Mouse (Mus musculus): ENCODE data around the gene Gsc2. TPM values are rescaled to one million over a fixed set of nuclear protein-coding genes. Genes with fewer than 3 reads are reported as not detected.

Gene Gsc2
- total and polyA plus RNA-seq, 2 experiments from 2014 or later: 0.31 TPM; not detected in 1

DNA sequence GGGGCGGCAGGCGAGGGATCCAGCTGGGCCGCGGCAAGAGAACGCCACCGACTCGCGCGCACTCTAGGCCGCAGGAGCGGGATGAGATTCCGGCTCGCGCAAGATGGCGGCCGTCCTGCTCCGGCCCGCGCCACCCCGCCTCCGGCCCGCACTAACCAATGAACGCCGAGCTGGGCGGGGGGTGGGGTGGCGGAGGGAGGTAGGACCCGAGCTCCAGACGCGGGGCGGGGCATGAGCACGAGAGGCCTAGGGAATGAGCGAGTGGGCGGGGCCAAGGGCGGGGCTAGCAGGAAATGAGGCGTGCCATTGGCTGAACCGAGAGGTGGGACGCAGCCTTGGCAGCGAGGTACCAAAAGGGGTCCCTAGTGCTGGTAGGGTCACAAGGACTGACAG lies 23.3 kb downstream of the Gsc2 start, which contains the start of gene Gm20518:
Gm20518 (minus strand) TSS at position 105 of the 393 bp plus-strand sequence.
- TF ChIP-seq CTCF (IDR thresholded peaks at IDR 0.05): peak; percentile 43
- H3K9me3 ChIP-seq (ENCODE audit: low read length): no peaks in the 10 kb centered on the region
- under 1% methylated on average over 37 of the region's 38 CpGs for WGBS
- H3K9ac ChIP-seq (replicated peaks; ENCODE audit: low read length, poor library complexity, severe bottlenecking): peak within 1 kb of the TSS; percentile 99
- peak; percentile 99 for DNase-seq (ENCODE audit: low spot score)
- H3K4me1 ChIP-seq (ENCODE audit: insufficient read depth, low read length): peaks cover 10% of the 10 kb centered on the region; the same call in 1 of the 2 replicates
- H3K4me2 ChIP-seq (ENCODE audit: low read depth, low read length, poor library complexity, severe bottlenecking): peak within 1 kb of the TSS; percentile 84
- peak within 1 kb of the TSS; percentile 98 for H3K27ac ChIP-seq (ENCODE audit: low read depth, low read length)
- H3K4me3 ChIP-seq (ENCODE audit: low read depth, low read length): peak within 1 kb of the TSS; percentile 99
- H3K36me3 ChIP-seq (ENCODE audit: insufficient read depth, low read length): no peaks in the 10 kb centered on the region
- H3K27me3 ChIP-seq (ENCODE audit: insufficient read depth, low read length): no peaks in the 10 kb centered on the region
- ATAC-seq (ENCODE audit: low FRiP score): peak; percentile 98

DNA sequence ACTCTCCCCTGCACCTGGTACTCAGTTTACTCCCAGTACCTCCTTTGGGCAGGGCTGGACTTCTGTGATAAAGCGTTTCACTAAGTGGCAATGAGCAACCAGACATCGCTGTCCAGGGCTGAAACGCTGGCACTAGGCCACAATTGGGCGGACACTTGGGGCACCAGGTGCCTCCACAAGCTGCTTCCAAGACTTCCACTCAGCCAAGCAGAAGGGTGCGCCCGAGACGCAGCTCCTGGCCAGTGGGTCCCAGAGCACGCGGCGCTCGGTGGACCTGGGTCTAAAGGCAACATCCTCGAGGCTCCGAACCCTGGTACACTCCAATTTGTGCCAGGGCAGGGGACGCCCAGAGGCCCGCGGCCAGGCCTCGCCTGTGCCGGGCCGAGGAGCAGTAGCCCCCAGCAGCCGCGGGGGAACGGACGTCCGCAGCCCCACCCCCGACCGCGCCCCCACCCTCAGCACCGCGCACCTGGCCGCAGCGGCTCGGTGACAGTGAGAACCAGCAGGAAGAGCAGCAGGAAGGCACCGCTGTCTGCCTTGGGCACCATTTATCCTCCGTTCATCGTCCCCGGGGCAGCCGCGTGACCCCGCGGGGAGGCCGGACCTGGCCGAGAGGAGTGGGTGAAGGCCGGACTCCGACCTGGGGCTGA lies 23.8 kb downstream of the Gsc2 start:
- peak overlapping the region; percentile 99 for H3K4me3 ChIP-seq (ENCODE audit: low read depth, low read length)
- no peaks in the 10 kb centered on the region for H3K27me3 ChIP-seq (ENCODE audit: insufficient read depth, low read length)
- H3K9ac ChIP-seq (replicated peaks; ENCODE audit: low read length, poor library complexity, severe bottlenecking): peak overlapping the region; percentile 99
- WGBS: under 1% methylated on average over 43 of the region's 44 CpGs
- peak overlapping the region; percentile 98 for H3K27ac ChIP-seq (ENCODE audit: low read depth, low read length)
- no peaks in the 10 kb centered on the region for H3K9me3 ChIP-seq (ENCODE audit: low read length)
- TF ChIP-seq CTCF (IDR thresholded peaks at IDR 0.05): no peak
- H3K36me3 ChIP-seq (ENCODE audit: insufficient read depth, low read length): no peaks in the 10 kb centered on the region
- H3K4me2 ChIP-seq (ENCODE audit: low read depth, low read length, poor library complexity, severe bottlenecking): peak overlapping the region; percentile 84
- DNase-seq (ENCODE audit: low spot score): peak; percentile 86
- H3K4me1 ChIP-seq (ENCODE audit: insufficient read depth, low read length): peaks cover 10% of the 10 kb centered on the region; the same call in 1 of the 2 replicates
- peak; percentile 57 for ATAC-seq (ENCODE audit: low FRiP score)

DNA sequence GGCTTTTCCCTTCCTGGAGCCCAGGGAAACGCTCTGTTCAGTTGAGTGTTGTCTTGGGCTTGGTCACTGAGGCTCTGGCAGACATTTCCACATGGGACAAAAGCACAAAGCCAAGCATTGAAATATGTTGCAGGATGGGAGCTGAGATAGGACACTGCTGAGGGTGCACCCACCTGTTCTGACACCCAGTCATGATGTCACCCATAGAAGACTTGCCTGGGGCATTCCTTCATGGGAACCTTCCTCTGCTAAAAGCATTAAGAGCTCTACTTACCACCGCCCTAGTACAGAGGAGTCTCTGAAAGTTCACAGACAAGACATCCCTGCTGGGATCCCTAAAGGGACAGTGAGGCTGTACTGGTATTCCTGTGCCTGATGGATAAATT lies 24.5 kb downstream of the Gsc2 start:
- Histone ChIP-seq H3K36me3 (ENCODE audit: insufficient read depth, low read length) (no peaks in the 10 kb centered on the region), H3K9me3 (ENCODE audit: low read length) (no peaks in the 10 kb centered on the region), H3K4me2 (ENCODE audit: low read depth, low read length, poor library complexity, severe bottlenecking) (peak overlapping the region; percentile 84), H3K27ac (ENCODE audit: low read depth, low read length) (0 out of 2 replicates have a peak overlapping the region, but pooled peaks have one; percentile 98), H3K4me3 (ENCODE audit: low read depth, low read length) (peak overlapping the region; percentile 99), H3K27me3 (ENCODE audit: insufficient read depth, low read length) (no peaks in the 10 kb centered on the region), H3K9ac (replicated peaks; ENCODE audit: low read length, poor library complexity, severe bottlenecking) (peak overlapping the region; percentile 99), H3K4me1 (ENCODE audit: insufficient read depth, low read length) (peaks cover 10% of the 10 kb centered on the region; the same call in 1 of the 2 replicates)
- WGBS: 35% methylated on average over 2 of the region's 2 CpGs
- TF ChIP-seq CTCF (IDR thresholded peaks at IDR 0.05): no peak
- no peak for DNase-seq (ENCODE audit: low spot score)
- ATAC-seq (ENCODE audit: low FRiP score): no peak

GRCm38 (mm10) chr16:17889689-17890341 lies 25.0 kb downstream of the Gsc2 start:
- TF ChIP-seq CTCF (IDR thresholded peaks at IDR 0.05): no peak
- WGBS: 79% methylated on average over 6 of the region's 6 CpGs
- H3K9ac ChIP-seq (replicated peaks; ENCODE audit: low read length, poor library complexity, severe bottlenecking): peak overlapping the region; percentile 99
- DNase-seq (ENCODE audit: low spot score) (no peak), ATAC-seq (ENCODE audit: low FRiP score) (no peak)
- H3K4me2 ChIP-seq (ENCODE audit: low read depth, low read length, poor library complexity, severe bottlenecking): peak overlapping the region; percentile 84
- H3K36me3 ChIP-seq (ENCODE audit: insufficient read depth, low read length): no peaks in the 10 kb centered on the region
- no peaks in the 10 kb centered on the region for H3K9me3 ChIP-seq (ENCODE audit: low read length)
- peaks cover 14% of the 10 kb centered on the region; the same call in 1 of the 2 replicates for H3K4me1 ChIP-seq (ENCODE audit: insufficient read depth, low read length)
- no peaks in the 10 kb centered on the region for H3K27me3 ChIP-seq (ENCODE audit: insufficient read depth, low read length)
- H3K4me3 ChIP-seq (ENCODE audit: low read depth, low read length): peak overlapping the region; percentile 99
- H3K27ac ChIP-seq (ENCODE audit: low read depth, low read length): no peak overlapping the region

DNA sequence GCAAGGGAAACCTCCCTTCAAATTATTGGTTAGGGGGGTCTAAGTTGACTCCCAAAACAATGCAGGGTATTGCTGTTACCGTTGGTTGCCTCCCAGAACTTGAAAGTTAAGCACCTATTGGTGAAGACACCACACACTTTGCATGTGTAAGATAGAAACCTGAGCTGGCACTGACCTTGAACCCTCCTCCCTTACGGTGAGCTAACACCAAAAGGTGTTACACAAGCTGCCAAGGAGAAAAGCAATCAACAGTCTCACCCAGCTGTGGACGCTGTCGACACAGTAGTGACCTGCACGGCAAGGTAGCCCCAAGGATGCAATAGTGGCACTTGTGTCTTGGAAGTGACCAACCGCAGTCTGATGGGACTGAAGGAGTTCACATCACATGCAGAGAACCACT lies 30.7 kb downstream of the Gsc2 start:
- TF ChIP-seq CTCF (IDR thresholded peaks at IDR 0.05): no peak
- Histone ChIP-seq H3K27me3 (ENCODE audit: insufficient read depth, low read length) (no peaks in the 10 kb centered on the region), H3K4me2 (ENCODE audit: low read depth, low read length, poor library complexity, severe bottlenecking) (no peak overlapping the region), H3K36me3 (ENCODE audit: insufficient read depth, low read length) (0 out of 2 replicates have a peak, but pooled peaks cover 5% of the 10 kb centered on the region), H3K9ac (replicated peaks; ENCODE audit: low read length, poor library complexity, severe bottlenecking) (no peak overlapping the region), H3K4me1 (ENCODE audit: insufficient read depth, low read length) (peaks cover 4% of the 10 kb centered on the region; the same call in 1 of the 2 replicates), H3K9me3 (ENCODE audit: low read length) (no peaks in the 10 kb centered on the region), H3K4me3 (ENCODE audit: low read depth, low read length) (no peak overlapping the region), H3K27ac (ENCODE audit: low read depth, low read length) (no peak overlapping the region)
- no peak for DNase-seq (ENCODE audit: low spot score)
- 91% methylated on average over 6 of the region's 6 CpGs for WGBS
- no peak for ATAC-seq (ENCODE audit: low FRiP score)

DNA sequence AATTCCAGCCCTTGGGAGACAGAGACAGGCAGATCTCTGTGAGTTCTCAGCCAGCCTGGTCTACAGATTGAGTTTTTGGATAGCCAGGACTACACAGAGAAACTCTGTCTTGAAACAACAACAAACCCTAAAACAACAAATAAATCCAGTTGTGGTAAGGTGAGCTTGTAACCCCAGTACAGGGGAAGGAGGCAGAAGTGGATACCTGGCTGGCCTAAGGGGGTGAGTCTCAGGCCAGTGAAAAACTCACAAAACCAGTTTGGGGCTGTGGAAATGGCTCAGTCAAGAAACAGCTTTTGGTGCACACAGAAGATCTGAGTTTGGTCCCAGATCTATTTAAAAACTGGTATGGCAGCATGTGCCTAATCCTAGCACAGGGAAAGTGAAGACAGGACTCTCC lies 32.7 kb downstream of the Gsc2 start:
- no peak overlapping the region for H3K9ac ChIP-seq (replicated peaks; ENCODE audit: low read length, poor library complexity, severe bottlenecking)
- no peaks in the 10 kb centered on the region for H3K27me3 ChIP-seq (ENCODE audit: insufficient read depth, low read length)
- H3K36me3 ChIP-seq (ENCODE audit: insufficient read depth, low read length): 0 out of 2 replicates have a peak, but pooled peaks cover 5% of the 10 kb centered on the region
- H3K9me3 ChIP-seq (ENCODE audit: low read length): no peaks in the 10 kb centered on the region
- DNase-seq (ENCODE audit: low spot score) (no peak), ATAC-seq (ENCODE audit: low FRiP score) (no peak)
- no peak for TF ChIP-seq CTCF (IDR thresholded peaks at IDR 0.05)
- H3K27ac ChIP-seq (ENCODE audit: low read depth, low read length): no peak overlapping the region
- H3K4me2 ChIP-seq (ENCODE audit: low read depth, low read length, poor library complexity, severe bottlenecking): no peak overlapping the region
- peaks cover 4% of the 10 kb centered on the region; the same call in 1 of the 2 replicates for H3K4me1 ChIP-seq (ENCODE audit: insufficient read depth, low read length)
- no peak overlapping the region for H3K4me3 ChIP-seq (ENCODE audit: low read depth, low read length)
